Mouse (Mus musculus) gastrocnemius, adult 18-20 months (tissue): ENCODE data around the gene Tcp11. TPM values are rescaled to one million over a fixed set of nuclear protein-coding genes. Genes with fewer than 3 reads are reported as not detected.
A peak's percentile ranks its signal among the peaks of the same experiment; 100 is the strongest.

Experiments used
- DNase-seq: peaks from one replicate; pipeline ENCODE4 v3.0.0; 2021; ENCODE audit warnings: low spot score
- total RNA-seq, 2 experiments: library from RNA; stranded (reverse); gene quantifications; 2 replicates each; pipeline ENCODE4 v1.2.3; 2021

Tcp11 gene
- total RNA-seq, 2 experiments from 2014 or later, result not detected

GRCm38 (mm10) chr17:28040620-28041019, 39.8 kb downstream of the Tcp11 start:
- DNase-seq, result no peak

GRCm38 (mm10) chr17:28036813-28037756, 43.4 kb downstream of the Tcp11 start:
- DNase-seq, result no peak

GRCm38 (mm10) chr17:28034986-28035385, 45.5 kb downstream of the Tcp11 start:
- DNase-seq, result peak; percentile 43

GRCm38 (mm10) chr17:28033046-28033580, 47.3 kb downstream of the Tcp11 start:
- DNase-seq, result no peak

GRCm38 (mm10) chr17:28032219-28032618, 48.2 kb downstream of the Tcp11 start:
- DNase-seq, result no peak

- no peak for DNase-seq
Observed at GRCm38 (mm10) chr17:28031281-28031941, 49.0 kb downstream of the Tcp11 start.

- DNase-seq, result no peak
Observed at GRCm38 (mm10) chr17:28030446-28030845, 50.0 kb downstream of the Tcp11 start.

- no peak for DNase-seq
Observed at GRCm38 (mm10) chr17:28029308-28029707, 51.1 kb downstream of the Tcp11 start.

- no peak for DNase-seq
Observed at GRCm38 (mm10) chr17:28028236-28028635, 52.2 kb downstream of the Tcp11 start.

GRCm38 (mm10) chr17:28027197-28027596, 53.2 kb downstream of the Tcp11 start:
- DNase-seq, result no peak

- DNase-seq, result peak; percentile 45
Observed at GRCm38 (mm10) chr17:28026111-28026872, 54.1 kb downstream of the Tcp11 start.

GRCm38 (mm10) chr17:28025541-28025961, 54.9 kb downstream of the Tcp11 start:
- DNase-seq, result no peak

- no peak for DNase-seq
Observed at GRCm38 (mm10) chr17:28022854-28023655, 57.4 kb downstream of the Tcp11 start.

GRCm38 (mm10) chr17:28021911-28022310, 58.5 kb downstream of the Tcp11 start:
- no peak for DNase-seq

- no peak for DNase-seq
Observed at GRCm38 (mm10) chr17:28019785-28020696, 60.4 kb downstream of the Tcp11 start.

GRCm38 (mm10) chr17:28018776-28019175, 61.7 kb downstream of the Tcp11 start:
- no peak for DNase-seq

- DNase-seq, result no peak
Observed at GRCm38 (mm10) chr17:28018344-28018743, 62.1 kb downstream of the Tcp11 start.
